Mouse (Mus musculus): ENCODE results near the gene Tmem97.

GRCm38 (mm10) chr11:78569806-78570205, 19.2 kb upstream of the Tmem97 start:
- no peak for TF ChIP-seq CTCF (IDR thresholded peaks at IDR 0.05; ENCODE audit: low read depth, low read length)
- no peak for TF ChIP-seq POLR2A (IDR thresholded peaks at IDR 0.05; ENCODE audit: borderline replicate concordance, low read depth, low read length)

Data from bone marrow macrophage, adult 2 months (primary cell).